Comparison of ENCODE assay signal across 8 mouse cellular contexts in genomic region chr13:89539205-89539886, GRCm38 (mm10). TPM values are rescaled to one million over a fixed set of nuclear protein-coding genes. Genes with fewer than 3 reads are reported as not detected.
DNase-seq lines count a peak whose midpoint lies in the region; ATAC-seq lines count a peak whose summit lies in the region.

Gene Hapln1, plus strand, starts transcription at chr13:89539796.

- DNase-seq in heart, adult 18-20 months, result no peak
- DNase-seq in kidney, postnatal 36 days, result peak; percentile 13 to 54
- no peak for DNase-seq in natural killer cell, adult 2 months (ENCODE audit: low spot score in 2 of 2)

- H3K4me2 ChIP-seq in heart, embryonic 12.5 days, result peak within 1 kb of the TSS; percentile 91
- peak within 1 kb of the TSS; percentile 60 for H3K4me2 ChIP-seq in liver, embryonic 16.5 days (ENCODE audit: low read depth, low read length)
- H3K4me2 ChIP-seq in neural tube, embryonic 15.5 days, result peak within 1 kb of the TSS; percentile 81

- peak within 1 kb of the TSS; percentile 78 for H3K27ac ChIP-seq in heart, embryonic 12.5 days (ENCODE audit: poor library complexity, severe bottlenecking)
- H3K27ac ChIP-seq in liver, embryonic 16.5 days (ENCODE audit: low read length), result no peak within 1 kb of the TSS
- H3K27ac ChIP-seq in neural tube, embryonic 15.5 days (replicated peaks), result peak within 1 kb of the TSS; percentile 34; the same call in 1 of the 2 replicates

- ATAC-seq in heart, embryonic 12.5 days (ENCODE audit: insufficient number of reproducible peaks, low FRiP score), result peak; percentile 79
- ATAC-seq in common myeloid progenitor, adult 5-6 weeks (replicated peaks; ENCODE audit: low read depth, poor library complexity, severe bottlenecking), result peak; percentile 86
- peak; percentile 87 for ATAC-seq in granulocyte monocyte progenitor cell, adult 5-6 weeks (replicated peaks; ENCODE audit: poor library complexity, severe bottlenecking)
- ATAC-seq in liver, embryonic 16.5 days (ENCODE audit: low read depth), result peak; percentile 35; the same call in 1 of the 2 replicates
- ATAC-seq in neural tube, embryonic 15.5 days (ENCODE audit: low FRiP score), result peak; percentile 90

- H3K4me3 ChIP-seq in heart, embryonic 12.5 days, result peak within 1 kb of the TSS; percentile 69
- peak within 1 kb of the TSS; percentile 48 for H3K4me3 ChIP-seq in liver, embryonic 16.5 days (ENCODE audit: low read depth, low read length)
- peak within 1 kb of the TSS; percentile 52 for H3K4me3 ChIP-seq in neural tube, embryonic 15.5 days (replicated peaks)

- WGBS in heart, embryonic 12.5 days, result under 1% methylated on average over 29 of the region's 29 CpGs
- under 1% methylated on average over 29 of the region's 29 CpGs for whole genome bisulfite sequencing in liver, embryonic 16.5 days (ENCODE audit: insufficient replicate concordance)
- 1% methylated on average over 29 of the region's 29 CpGs for WGBS in neural tube, embryonic 15.5 days

- H3K9ac ChIP-seq in heart, embryonic 12.5 days, result peak within 1 kb of the TSS; percentile 72
- no peak within 1 kb of the TSS for H3K9ac ChIP-seq in liver, embryonic 16.5 days (ENCODE audit: low read depth, low read length)
- H3K9ac ChIP-seq in neural tube, embryonic 15.5 days (replicated peaks), result peak within 1 kb of the TSS; percentile 52

- no peaks in the 10 kb centered on the region for H3K9me3 ChIP-seq in heart, embryonic 12.5 days (replicated peaks)
- H3K9me3 ChIP-seq in liver, embryonic 16.5 days (replicated peaks; ENCODE audit: control insufficient read depth, low read length), result no peaks in the 10 kb centered on the region
- H3K9me3 ChIP-seq in neural tube, embryonic 15.5 days (replicated peaks), result no peaks in the 10 kb centered on the region

- H3K4me1 ChIP-seq in heart, embryonic 12.5 days (replicated peaks), result peaks cover 8% of the 10 kb centered on the region; the same call in 1 of the 2 replicates
- no peaks in the 10 kb centered on the region for H3K4me1 ChIP-seq in liver, embryonic 16.5 days (ENCODE audit: control insufficient read depth, low read depth, low read length)
- H3K4me1 ChIP-seq in neural tube, embryonic 15.5 days, result peaks cover 9% of the 10 kb centered on the region; the same call in 1 of the 2 replicates

- no peaks in the 10 kb centered on the region for H3K27me3 ChIP-seq in heart, embryonic 12.5 days (replicated peaks)
- no peaks in the 10 kb centered on the region; the same call in 1 of the 2 replicates for H3K27me3 ChIP-seq in liver, embryonic 16.5 days (ENCODE audit: control insufficient read depth, insufficient read depth, low read depth, low read length)
- no peaks in the 10 kb centered on the region for H3K27me3 ChIP-seq in neural tube, embryonic 15.5 days (replicated peaks)

- no peaks in the 10 kb centered on the region for H3K36me3 ChIP-seq in heart, embryonic 12.5 days
- no peaks in the 10 kb centered on the region for H3K36me3 ChIP-seq in liver, embryonic 16.5 days (ENCODE audit: control insufficient read depth, insufficient read depth)
- no peaks in the 10 kb centered on the region for H3K36me3 ChIP-seq in neural tube, embryonic 15.5 days

RNA-seq across cellular contexts. Expression of gene Hapln1, which starts in this region (rescaled TPM):
- polyA plus RNA-seq in heart, embryonic 12.5 days (2016; fragmentation: Nextera tagmentation; extraction: Ambion mirVana), result 43.8 and 50.4 TPM in 2 replicates
- under 1 TPM; 0.30 to 0.39 TPM for total RNA-seq in heart, adult 18-20 months (2021)
- not detected in 2 replicates for total RNA-seq in common myeloid progenitor, adult 5-6 weeks (2017)
- not detected in 2 replicates for total RNA-seq in granulocyte monocyte progenitor cell, adult 5-6 weeks (2014; fragmentation: Nextera tagmentation)
- total RNA-seq in granulocyte monocyte progenitor cell, adult 5-6 weeks (2017), result not detected in 2 replicates
- 0.20 and 0.58 TPM in 2 replicates for polyA plus RNA-seq in liver, embryonic 16.5 days (2015; fragmentation: Nextera tagmentation; extraction: Ambion mirVana)
- polyA plus RNA-seq in neural tube, embryonic 15.5 days (2015; fragmentation: Nextera tagmentation; extraction: Ambion mirVana), result 2.1 and 3.3 TPM in 2 replicates

Comparison
In these comparisons a context has a peak if more than half of its experiments do, and no peak if none do; other contexts are left out.
1. RNA of gene Hapln1 (polyA plus RNA-seq): 43.8 to 50.4 TPM in heart, embryonic 12.5 days; 2.1 to 3.3 TPM in neural tube, embryonic 15.5 days and 0.20 to 0.58 TPM in liver, embryonic 16.5 days; every median in the first group is over 10 times any median in the second.
2. Peak in ATAC-seq in common myeloid progenitor, adult 5-6 weeks; RNA of the gene not detected or under 1 TPM.
3. Peak in ATAC-seq in granulocyte monocyte progenitor cell, adult 5-6 weeks; RNA of the gene not detected or under 1 TPM.
4. Peak in ATAC-seq, H3K4me3 ChIP-seq and H3K4me2 ChIP-seq in liver, embryonic 16.5 days; RNA of the gene not detected or under 1 TPM.
5. ATAC-seq: peak in every context shown above with its lines; median percentile 90 in neural tube, embryonic 15.5 days; 87 in granulocyte monocyte progenitor cell, adult 5-6 weeks; 86 in common myeloid progenitor, adult 5-6 weeks; 79 in heart, embryonic 12.5 days; 35 in liver, embryonic 16.5 days.
6. DNase-seq: peak in kidney, postnatal 36 days (2 of 2); none in heart, adult 18-20 months (0 of 2) and natural killer cell, adult 2 months (0 of 2).
7. Peak in every context shown above with its lines, with median percentiles within 50 percentile points of each other: H3K4me2 ChIP-seq and H3K4me3 ChIP-seq.